Mouse (Mus musculus) heart, adult 2 months (tissue): ENCODE measurements around the gene Kctd6.

Source experiments
- CTCF ChIP-seq: fragments of 200-600 bp; IDR thresholded peaks from 2 replicates; pipeline ENCODE4 v1.8.1; 2022; ENCODE audit warnings: antibody characterized with exemption, mild to moderate bottlenecking, moderate library complexity
- EP300 ChIP-seq: fragments of 200-500 bp; IDR thresholded peaks from 2 replicates; pipeline ENCODE4 v1.6.1; 2011; ENCODE audit warnings: low read depth, low read length, control low read depth; ENCODE audit not compliant: insufficient read depth
- POLR2A ChIP-seq: fragments of 200-500 bp; IDR thresholded peaks from 2 replicates; pipeline ENCODE4 v1.6.1; 2011; ENCODE audit warnings: mild to moderate bottlenecking, low read depth, low read length, control low read depth; ENCODE audit not compliant: insufficient read depth

DNA sequence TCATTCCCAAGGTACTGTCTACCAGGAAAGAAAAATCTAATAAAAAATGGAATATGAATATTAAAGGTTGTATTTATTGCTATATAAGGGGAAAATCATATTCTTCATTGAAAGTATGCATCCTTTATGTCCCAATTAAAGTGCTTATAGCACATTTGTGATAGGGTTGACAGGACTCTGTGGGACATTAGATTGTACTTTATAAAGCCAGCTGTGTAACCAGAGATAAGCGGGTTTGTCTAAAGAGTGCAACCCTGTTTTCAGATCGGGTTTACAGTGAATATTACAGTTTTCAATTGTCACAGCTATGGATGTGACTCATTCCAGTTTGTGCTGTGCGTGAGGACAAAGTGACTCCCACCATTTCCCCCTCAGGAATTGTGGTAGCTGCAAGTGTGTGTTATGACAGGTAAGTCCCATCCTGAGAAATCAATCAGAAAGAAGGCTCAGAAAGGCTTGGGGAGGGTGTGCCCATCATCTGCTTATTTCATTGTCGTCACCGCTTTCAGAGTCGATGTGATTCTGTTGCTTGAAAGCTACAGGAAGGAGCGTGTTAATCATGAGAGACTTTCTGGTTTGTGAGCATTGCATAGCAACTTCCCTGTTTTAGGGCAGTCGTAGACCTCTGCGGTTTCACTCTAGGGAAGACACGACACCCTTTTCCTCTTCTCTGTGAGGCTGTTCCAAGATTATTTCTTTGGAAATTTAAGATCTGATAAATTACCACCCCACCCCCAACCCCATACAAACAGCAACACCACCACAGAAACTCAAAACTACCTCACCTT lies 9.8 kb downstream of the Kctd6 start:
- TF ChIP-seq POLR2A = no peak
- no peak for TF ChIP-seq CTCF
- no peak for TF ChIP-seq EP300
